Mouse (Mus musculus) liver, postnatal 0 days (tissue): ENCODE measurements around the gene Kdm5a.

ENCODE experiments used
- CTCF ChIP-seq: sonication (generic); IDR thresholded peaks from 2 replicates; pipeline ENCODE4 v1.5.1; 2016; ENCODE audit warnings: antibody characterized with exemption, low read depth
- EP300 ChIP-seq: IDR thresholded peaks from 2 replicates; pipeline ENCODE4 v1.6.1; 2016; ENCODE audit warnings: antibody characterized with exemption, low read depth, mild to moderate bottlenecking

DNA sequence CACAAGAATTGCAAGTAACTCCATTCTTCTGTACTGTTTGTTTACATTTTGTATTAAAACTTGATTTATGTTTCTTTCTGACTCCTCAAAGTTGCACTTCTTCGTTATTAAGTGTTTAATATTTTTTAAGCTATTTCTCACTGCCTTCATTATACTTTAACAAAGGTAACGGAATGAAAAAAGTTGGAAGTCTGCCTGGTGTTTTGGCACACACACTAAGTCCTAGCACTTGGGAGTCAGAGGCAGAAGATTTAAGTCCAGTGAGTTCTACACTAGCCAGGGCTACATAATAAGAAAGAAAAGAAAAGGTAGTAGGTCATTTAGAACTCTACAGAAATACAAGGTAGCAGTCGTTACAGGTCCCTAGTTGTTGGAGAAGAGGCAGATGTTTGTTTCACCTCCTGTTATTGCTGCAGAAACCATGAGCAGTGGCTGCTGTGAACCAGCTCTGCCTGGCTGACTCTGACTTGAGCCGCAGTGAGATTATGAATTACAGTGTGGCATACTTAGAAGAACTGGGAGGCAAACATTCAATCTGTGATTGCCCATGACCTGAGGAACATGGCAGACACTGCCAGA, 78.3 kb downstream of the Kdm5a start:
- TF ChIP-seq CTCF (no peak), EP300 (no peak)
